Mouse (Mus musculus) ES-Bruce4 (cell line): ENCODE data around the gene Vars.

Experiments
- CTCF ChIP-seq: IDR thresholded peaks from one replicate; pipeline ENCODE4 v1.8.1; 2011; ENCODE audit warnings: low read depth, low read length
- EP300 ChIP-seq: IDR thresholded peaks from 2 replicates; pipeline ENCODE4 v1.6.1; 2011; ENCODE audit warnings: low read depth, low read length; ENCODE audit not compliant: insufficient read depth
- POLR2A ChIP-seq: IDR thresholded peaks from one replicate; pipeline ENCODE4 v1.8.1; 2011; ENCODE audit warnings: low read length; ENCODE audit not compliant: insufficient read depth

DNA sequence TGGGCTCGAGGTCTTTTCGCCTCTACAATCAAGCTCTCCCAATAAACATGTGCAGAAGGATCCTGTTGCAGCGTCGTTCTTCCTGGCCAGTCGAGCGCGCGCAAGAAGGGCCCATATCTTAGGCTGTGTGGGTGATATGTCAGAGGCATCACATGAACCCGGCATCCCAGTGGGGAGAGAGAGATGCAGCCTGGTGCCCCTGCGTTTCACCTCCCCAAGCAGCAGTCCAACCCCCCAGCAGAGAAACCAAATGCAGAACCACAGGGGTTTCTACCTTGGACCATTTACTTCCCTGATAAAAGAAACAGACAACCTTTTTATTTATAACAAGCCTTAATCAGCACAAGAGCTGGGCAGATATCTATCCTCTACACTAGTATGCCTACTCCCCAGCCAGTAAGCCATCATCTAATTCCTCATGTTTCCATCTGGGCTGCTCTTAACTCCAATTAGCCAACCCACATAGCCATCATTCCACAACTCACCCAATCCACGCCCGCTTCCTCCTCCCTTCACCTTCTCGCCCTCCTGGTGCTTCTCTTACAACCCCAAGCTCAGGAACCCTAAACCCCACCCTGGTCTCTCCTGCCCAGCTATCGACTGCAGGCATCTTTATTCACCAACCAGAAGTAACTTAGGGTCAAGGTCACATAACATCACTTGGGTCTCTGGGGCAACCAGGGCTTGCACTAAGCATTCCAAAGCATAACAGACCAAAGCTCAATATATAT lies 4.2 kb upstream of the Vars start:
- no peak for TF ChIP-seq CTCF
- no peak for TF ChIP-seq POLR2A
- TF ChIP-seq EP300 = no peak
